Mouse (Mus musculus) limb, embryonic 15.5 days (tissue): ENCODE measurements at regions not wholly inside any gene's neighbourhood (a gene's known extent, or its start where the extent isn't known, plus 50 kb on each side); places are given as distances from the start of the nearest gene placed in this dataset.
A peak's percentile ranks its signal among the peaks of the same experiment; 100 is the strongest.
"Not testable (repeated sequence)": the region's sequence is repeated elsewhere in the genome, so short reads cannot be mapped to it uniquely, and the experiment has no call there.

Experiments used
- ATAC-seq: fragments of 200-750 bp; cut with Nextera tagmentation; 2 replicates; pipeline ENCODE4 v1.8.0; 2017; ENCODE audit warnings: low read depth, moderate TSS enrichment; ENCODE audit not compliant: insufficient number of reproducible peaks, low FRiP score, low TSS enrichment
- H3K27ac ChIP-seq: fragments of 300-500 bp; sonication (generic); 2 replicates; pipeline ENCODE4 v1.5.1; 2015; ENCODE audit warnings: moderate library complexity, mild to moderate bottlenecking, inconsistent platforms
- H3K27me3 ChIP-seq: fragments of 300-500 bp; sonication (generic); 2 replicates; pipeline ENCODE4 v1.6.1; 2015; ENCODE audit warnings: inconsistent platforms
- H3K36me3 ChIP-seq: fragments of 300-500 bp; sonication (generic); 2 replicates; pipeline ENCODE4 v1.6.1; 2015; ENCODE audit warnings: inconsistent platforms
- H3K4me1 ChIP-seq: fragments of 300-500 bp; sonication (generic); 2 replicates; pipeline ENCODE4 v1.6.1; 2015; ENCODE audit warnings: inconsistent platforms
- H3K4me2 ChIP-seq: fragments of 300-500 bp; sonication (generic); 2 replicates; pipeline ENCODE4 v1.6.1; 2015; ENCODE audit warnings: mild to moderate bottlenecking, inconsistent platforms
- H3K4me3 ChIP-seq: fragments of 300-500 bp; sonication (generic); 2 replicates; pipeline ENCODE4 v1.5.1; 2015; ENCODE audit warnings: mild to moderate bottlenecking, inconsistent platforms
- H3K9ac ChIP-seq: fragments of 300-500 bp; sonication (generic); 2 replicates; pipeline ENCODE4 v1.6.1; 2015; ENCODE audit warnings: inconsistent platforms
- H3K9me3 ChIP-seq: fragments of 300-500 bp; sonication (generic); 2 replicates; pipeline ENCODE4 v1.6.1; 2016; ENCODE audit warnings: inconsistent platforms
- WGBS: fragments of 180-500 bp; shearing (Covaris S2); methylation state at CpG from one replicate; pipeline ENCODE4 v1.1.7; 2015; 5-methylcytosine and 5-hydroxymethylcytosine counted together

DNA sequence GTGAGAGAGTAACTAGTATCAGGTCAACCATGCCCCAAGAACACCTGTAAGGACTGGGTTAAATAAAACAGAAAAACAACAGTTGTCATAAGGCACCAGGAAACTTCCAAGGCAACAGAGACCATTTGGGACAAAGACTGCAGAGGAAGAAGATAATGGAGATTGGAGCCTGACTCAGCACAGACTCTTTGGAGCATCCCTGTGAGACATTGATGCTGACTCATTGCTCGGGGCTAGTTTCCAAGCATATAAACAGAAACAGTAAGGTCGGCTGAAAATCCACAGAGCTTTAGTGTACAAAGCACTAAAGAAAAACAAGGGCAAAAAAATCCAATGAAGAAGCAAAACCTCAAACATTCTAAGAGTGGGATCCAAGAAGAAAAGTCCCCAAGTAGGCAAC, 386.3 kb downstream of the Epm2a start:
- H3K4me3 ChIP-seq, result no peak overlapping the region
- no peak for ATAC-seq
- no peaks in the 10 kb centered on the region for H3K9me3 ChIP-seq
- WGBS, result 67% methylated on average over 2 of the region's 2 CpGs
- no peaks in the 10 kb centered on the region for H3K36me3 ChIP-seq
- no peaks in the 10 kb centered on the region for H3K4me1 ChIP-seq
- no peak overlapping the region for H3K4me2 ChIP-seq
- H3K27ac ChIP-seq, result no peak overlapping the region
- no peaks in the 10 kb centered on the region for H3K27me3 ChIP-seq
- H3K9ac ChIP-seq, result no peak overlapping the region

DNA sequence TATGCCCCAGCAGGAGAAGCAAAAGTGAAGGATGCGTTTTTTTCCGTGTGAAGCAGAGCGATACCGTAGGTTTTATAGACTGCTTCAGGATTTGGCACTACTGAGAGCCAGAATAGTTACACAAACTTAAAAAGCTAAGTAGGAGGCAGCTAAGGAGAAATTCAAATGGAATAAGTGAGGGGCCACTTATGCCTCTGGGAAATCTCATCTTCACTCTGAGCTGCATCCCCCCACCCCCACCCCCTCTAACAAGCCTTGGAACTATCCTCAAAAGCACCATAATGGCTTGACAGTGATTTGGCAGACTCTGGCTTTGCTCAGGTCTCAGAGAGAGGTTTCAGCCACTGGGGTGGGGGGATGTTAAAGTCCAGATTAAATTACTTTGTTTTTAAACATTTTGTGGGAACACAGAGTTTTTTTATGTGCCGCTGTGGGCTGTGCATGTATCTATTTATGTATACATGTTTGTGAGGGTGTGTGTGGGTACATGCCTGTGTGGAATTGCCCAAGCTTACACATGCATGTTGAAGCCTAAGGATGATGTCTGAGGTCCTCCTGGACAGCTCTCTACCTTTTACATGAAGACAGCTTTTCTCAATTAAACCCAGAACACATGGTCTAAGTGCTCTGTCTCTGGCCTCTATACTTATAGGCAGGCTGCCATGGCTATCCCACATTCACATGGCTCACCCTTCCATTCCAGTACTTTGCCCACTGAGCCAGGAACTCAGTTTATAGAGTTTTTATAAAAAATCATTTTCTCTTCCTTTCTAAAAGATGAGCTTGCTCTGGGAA, 396.6 kb downstream of the Epm2a start:
- H3K36me3 ChIP-seq, result no peaks in the 10 kb centered on the region
- no peak overlapping the region for H3K4me2 ChIP-seq
- peaks cover 6% of the 10 kb centered on the region for H3K4me1 ChIP-seq
- H3K9ac ChIP-seq, result no peak overlapping the region
- WGBS, result 20% methylated on average over 5 of the region's 5 CpGs
- H3K27me3 ChIP-seq, result no peaks in the 10 kb centered on the region
- H3K27ac ChIP-seq, result 0 out of 2 replicates have a peak overlapping the region, but pooled peaks have one; percentile 8
- H3K9me3 ChIP-seq, result no peaks in the 10 kb centered on the region
- ATAC-seq, result 0 out of 2 replicates have a peak, but pooled peaks have one; percentile 44
- H3K4me3 ChIP-seq, result no peak overlapping the region

GRCm38 (mm10) chr10:11745587-11745986, 402.4 kb downstream of the Epm2a start:
- Histone ChIP-seq H3K9me3 (no peaks in the 10 kb centered on the region), H3K36me3 (no peaks in the 10 kb centered on the region), H3K4me2 (no peak overlapping the region), H3K27me3 (no peaks in the 10 kb centered on the region), H3K4me3 (no peak overlapping the region), H3K4me1 (no peaks in the 10 kb centered on the region), H3K9ac (no peak overlapping the region), H3K27ac (no peak overlapping the region)
- no peak for ATAC-seq
- WGBS, result 90% methylated on average over 4 of the region's 4 CpGs

- Histone ChIP-seq H3K27me3 (no peaks in the 10 kb centered on the region), H3K36me3 (no peaks in the 10 kb centered on the region), H3K9ac (no peak overlapping the region), H3K27ac (no peak overlapping the region), H3K4me2 (no peak overlapping the region), H3K9me3 (no peaks in the 10 kb centered on the region), H3K4me1 (no peaks in the 10 kb centered on the region), H3K4me3 (no peak overlapping the region)
- no peak for ATAC-seq
Measured at GRCm38 (mm10) chr10:11746959-11747358, 403.8 kb downstream of the Epm2a start.

GRCm38 (mm10) chr10:11755105-11755730, 412.0 kb downstream of the Epm2a start:
- H3K27ac ChIP-seq, result no peak overlapping the region
- H3K4me2 ChIP-seq, result no peak overlapping the region
- no peaks in the 10 kb centered on the region for H3K27me3 ChIP-seq
- no peak overlapping the region for H3K9ac ChIP-seq
- ATAC-seq, result no peak
- no peak overlapping the region for H3K4me3 ChIP-seq
- no peaks in the 10 kb centered on the region for H3K9me3 ChIP-seq
- WGBS, result 79% methylated on average over 5 of the region's 5 CpGs
- no peaks in the 10 kb centered on the region for H3K4me1 ChIP-seq
- H3K36me3 ChIP-seq, result no peaks in the 10 kb centered on the region

- Histone ChIP-seq H3K36me3 (no peaks in the 10 kb centered on the region), H3K4me2 (no peak overlapping the region), H3K27me3 (no peaks in the 10 kb centered on the region), H3K9me3 (no peaks in the 10 kb centered on the region), H3K4me1 (no peaks in the 10 kb centered on the region), H3K27ac (no peak overlapping the region), H3K9ac (no peak overlapping the region), H3K4me3 (no peak overlapping the region)
- ATAC-seq, result no peak
- WGBS, result 82% methylated on average over 6 of the region's 6 CpGs
Measured at GRCm38 (mm10) chr10:11777894-11778293, 434.7 kb downstream of the Epm2a start.

DNA sequence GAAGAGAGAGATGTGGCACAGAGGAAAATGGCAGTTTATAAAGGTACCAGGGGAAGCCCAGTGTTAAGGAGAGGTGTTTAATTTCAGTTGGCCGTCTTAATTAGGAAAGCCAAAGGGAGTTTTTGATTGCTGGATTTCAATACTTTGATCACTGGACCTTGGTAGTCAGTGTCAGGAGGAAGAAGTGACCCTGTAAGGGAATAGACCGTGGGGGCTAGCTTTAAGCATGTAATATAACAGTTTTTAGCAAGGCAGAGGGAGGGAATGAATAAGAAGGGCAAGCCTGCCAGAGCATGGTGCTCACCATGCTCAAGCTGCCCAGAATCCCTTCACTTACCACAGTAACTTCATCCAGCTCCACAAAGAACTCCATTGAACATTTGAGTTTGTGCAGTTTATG, 437.1 kb downstream of the Epm2a start:
- H3K27me3 ChIP-seq, result no peaks in the 10 kb centered on the region
- no peak for ATAC-seq
- 58% methylated on average over 2 of the region's 2 CpGs for WGBS
- H3K4me1 ChIP-seq, result no peaks in the 10 kb centered on the region
- H3K9me3 ChIP-seq, result no peaks in the 10 kb centered on the region
- no peak overlapping the region for H3K4me3 ChIP-seq
- H3K27ac ChIP-seq, result no peak overlapping the region
- H3K9ac ChIP-seq, result no peak overlapping the region
- H3K4me2 ChIP-seq, result no peak overlapping the region
- H3K36me3 ChIP-seq, result no peaks in the 10 kb centered on the region

DNA sequence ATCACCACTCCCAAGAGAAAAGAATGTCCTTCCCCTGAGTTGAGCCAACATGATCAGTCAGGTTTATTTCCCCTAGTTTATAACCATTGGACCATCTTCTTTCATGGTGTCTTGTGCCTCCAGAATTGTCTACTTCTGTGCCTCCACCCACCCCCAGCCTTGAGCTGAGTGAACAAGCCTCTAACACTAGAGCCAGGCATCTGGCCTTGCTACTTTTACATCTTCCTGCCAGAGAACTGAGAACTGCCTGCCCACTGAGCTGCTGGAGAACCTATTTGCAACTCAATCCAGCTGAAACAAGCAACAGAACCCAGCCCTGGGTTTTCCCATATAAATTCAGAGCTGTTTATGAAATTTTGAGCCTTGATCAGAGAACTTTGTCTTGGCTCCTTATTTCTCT, 444.0 kb downstream of the Epm2a start:
- H3K4me3 ChIP-seq, result no peak overlapping the region
- no peaks in the 10 kb centered on the region for H3K9me3 ChIP-seq
- no peak for ATAC-seq
- no peaks in the 10 kb centered on the region for H3K27me3 ChIP-seq
- H3K4me1 ChIP-seq, result no peaks in the 10 kb centered on the region
- H3K36me3 ChIP-seq, result no peaks in the 10 kb centered on the region
- H3K4me2 ChIP-seq, result no peak overlapping the region
- no peak overlapping the region for H3K27ac ChIP-seq
- H3K9ac ChIP-seq, result no peak overlapping the region

- Histone ChIP-seq H3K9ac (no peak overlapping the region), H3K27ac (no peak overlapping the region), H3K36me3 (no peaks in the 10 kb centered on the region), H3K27me3 (no peaks in the 10 kb centered on the region), H3K4me3 (no peak overlapping the region), H3K4me2 (no peak overlapping the region), H3K4me1 (no peaks in the 10 kb centered on the region), H3K9me3 (no peaks in the 10 kb centered on the region)
- WGBS, result 88% methylated on average over 3 of the region's 3 CpGs
- ATAC-seq, result no peak
Measured at GRCm38 (mm10) chr10:11799510-11799909, 456.3 kb downstream of the Epm2a start.

DNA sequence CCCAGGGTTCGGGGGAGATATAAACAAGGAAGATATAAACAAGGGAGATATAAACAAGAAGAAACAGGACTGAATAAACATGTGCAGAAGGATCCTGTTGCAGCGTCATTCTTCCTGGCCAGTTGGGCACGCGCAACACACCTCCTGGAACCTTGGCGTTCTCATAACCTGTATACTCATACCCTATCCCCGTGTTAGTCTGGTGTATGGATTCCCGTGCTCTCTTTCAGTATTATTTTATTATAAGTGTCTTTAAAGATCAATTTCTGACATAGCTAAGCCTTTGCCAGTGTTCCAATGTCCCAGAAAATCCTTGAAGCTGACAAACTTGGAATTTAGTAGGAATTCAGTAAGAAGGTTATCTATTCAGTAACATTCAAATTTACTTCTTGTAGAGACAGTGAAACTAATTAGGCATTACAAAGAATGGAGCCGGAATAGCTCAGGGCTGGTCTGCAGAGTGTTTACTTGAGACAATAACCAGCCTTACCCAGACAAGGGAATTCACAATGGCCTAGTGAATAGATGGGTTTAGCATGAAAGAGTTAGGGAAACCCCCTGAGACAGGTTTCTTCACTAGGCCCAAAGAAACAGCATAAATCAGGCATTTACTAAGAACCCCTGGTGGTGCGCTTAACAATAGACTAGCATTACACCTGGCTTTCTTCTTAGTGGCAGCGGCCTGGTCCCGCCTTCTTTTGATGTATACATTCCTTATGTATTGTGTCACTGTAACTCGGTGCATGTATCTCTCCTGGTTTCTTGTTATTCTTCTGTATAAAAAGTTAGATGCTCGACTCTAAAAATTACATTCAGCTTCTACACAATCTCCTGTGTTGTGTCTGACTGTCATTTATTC, 458.4 kb downstream of the Epm2a start:
- H3K27me3 ChIP-seq, H3K4me2 ChIP-seq, H3K27ac ChIP-seq, H3K9ac ChIP-seq, ATAC-seq, H3K9me3 ChIP-seq, H3K4me3 ChIP-seq, H3K4me1 ChIP-seq, H3K36me3 ChIP-seq: not testable (repeated sequence)
- 84% methylated on average over 13 of the region's 13 CpGs for WGBS

DNA sequence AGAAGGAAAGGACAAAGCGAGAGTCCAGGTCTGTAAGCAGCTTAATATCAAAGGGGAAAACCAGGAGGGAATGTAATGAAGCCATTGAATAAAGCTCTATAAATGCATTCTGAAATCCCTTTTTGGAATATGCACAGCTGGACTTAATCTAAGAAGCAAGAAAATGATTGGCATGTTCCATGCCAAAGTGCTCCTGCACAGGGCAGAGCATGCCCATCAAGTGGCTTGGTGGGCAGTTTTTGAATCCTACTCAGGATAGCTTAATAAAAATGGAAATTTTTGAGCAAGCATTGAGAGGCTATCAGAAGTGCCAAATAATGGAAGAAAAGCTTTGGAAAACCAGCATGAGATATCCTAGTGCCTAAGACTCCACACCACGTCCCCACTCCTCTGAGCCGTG, 466.1 kb downstream of the Epm2a start:
- no peaks in the 10 kb centered on the region for H3K4me1 ChIP-seq
- no peak overlapping the region for H3K9ac ChIP-seq
- ATAC-seq, result no peak
- 71% methylated on average over 3 of the region's 3 CpGs for WGBS
- no peak overlapping the region for H3K27ac ChIP-seq
- H3K4me2 ChIP-seq, result no peak overlapping the region
- no peaks in the 10 kb centered on the region for H3K27me3 ChIP-seq
- no peaks in the 10 kb centered on the region for H3K9me3 ChIP-seq
- H3K36me3 ChIP-seq, result no peaks in the 10 kb centered on the region
- no peak overlapping the region for H3K4me3 ChIP-seq

GRCm38 (mm10) chr10:11822418-11822959, 479.3 kb downstream of the Epm2a start:
- H3K9me3 ChIP-seq, result no peaks in the 10 kb centered on the region
- H3K27me3 ChIP-seq, result no peaks in the 10 kb centered on the region
- no peak overlapping the region for H3K9ac ChIP-seq
- no peak overlapping the region for H3K27ac ChIP-seq
- H3K4me2 ChIP-seq, result no peak overlapping the region
- no peak overlapping the region for H3K4me3 ChIP-seq
- no peak for ATAC-seq
- no peaks in the 10 kb centered on the region for H3K4me1 ChIP-seq
- no peaks in the 10 kb centered on the region for H3K36me3 ChIP-seq
- WGBS, result 69% methylated on average over 3 of the region's 3 CpGs
